Mouse (Mus musculus) spleen, postnatal 36 days (tissue): ENCODE measurements around the gene Mbnl2.
A peak's percentile ranks its signal among the peaks of the same experiment; 100 is the strongest.

Source experiments
- DNase-seq, 2 experiments: peaks; one replicate each; pipeline ENCODE4 v3.0.0; 2022; ENCODE audit warnings: low spot score in 2 of 2, mixed read lengths in 1 of 2

The Mbnl2 gene

DNA sequence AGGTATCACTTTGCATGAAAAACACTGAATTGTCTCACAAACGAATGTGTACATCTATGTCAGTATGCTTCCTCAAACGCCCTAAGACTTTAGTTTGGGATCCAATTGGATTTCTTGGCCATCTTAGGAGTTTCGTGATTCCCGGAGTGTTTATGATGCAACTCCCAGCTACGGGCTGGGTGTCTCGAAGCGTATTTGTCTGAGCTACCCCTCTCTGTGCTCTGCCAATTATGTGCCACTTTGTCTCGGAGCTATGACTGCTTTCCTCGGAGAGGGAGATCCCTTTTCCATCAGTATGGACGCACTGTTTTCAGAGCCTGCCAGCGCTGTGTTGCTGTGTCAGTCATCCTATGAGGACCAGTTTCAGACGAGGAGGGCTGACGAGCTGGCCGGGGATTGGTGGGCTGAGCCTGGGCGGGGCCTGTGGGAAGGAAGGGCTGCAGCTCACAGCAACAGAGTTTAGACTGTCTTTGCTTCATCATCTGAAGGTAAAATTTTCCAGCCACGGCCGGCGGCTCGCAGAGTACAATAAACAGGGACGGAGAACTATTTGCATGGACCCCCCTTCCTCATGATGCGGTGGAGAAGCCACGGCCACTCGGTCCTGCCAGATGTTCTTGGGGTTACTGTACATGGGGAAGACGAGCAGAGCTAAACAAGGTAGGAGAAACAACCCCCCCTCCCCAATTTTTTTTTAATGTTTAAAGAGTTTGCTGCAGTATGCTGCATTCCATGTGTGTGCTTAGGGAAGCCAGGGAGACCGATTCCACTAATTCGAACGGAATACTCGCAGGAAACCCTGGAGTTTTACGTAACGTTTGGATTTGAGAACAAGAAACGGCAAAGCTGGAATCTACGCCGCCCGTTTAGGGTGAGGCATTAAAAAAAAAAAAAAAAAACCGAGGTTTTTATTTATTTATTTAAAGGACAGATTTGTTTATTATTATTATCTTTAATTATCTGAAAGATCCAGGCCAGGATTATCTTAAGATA is at the start of gene Mbnl2:
Mbnl2 (plus strand) TSS at position 424 of the 993 bp plus-strand sequence.
- peak; percentile 94 to 95 for DNase-seq

DNA sequence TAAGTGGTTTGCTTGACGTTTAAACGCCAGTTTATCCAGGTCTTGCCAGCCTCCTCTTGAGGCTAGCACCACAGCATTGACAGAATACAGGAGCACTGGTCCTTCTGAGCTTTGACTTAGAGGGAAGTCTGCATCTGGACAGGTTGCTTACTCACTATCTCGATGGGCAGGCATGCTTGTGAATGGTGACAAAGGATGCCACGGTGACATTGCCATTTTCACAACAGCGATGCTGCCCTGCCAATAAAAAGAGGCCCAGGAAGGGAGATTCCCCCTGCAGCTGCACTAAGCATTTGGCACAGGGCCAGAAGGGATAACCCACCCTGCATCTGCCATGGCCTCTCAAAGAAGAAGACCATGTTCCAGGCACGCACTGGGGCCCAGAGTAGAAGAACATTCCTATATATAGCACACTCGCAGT is 43.4 kb upstream of the Mbnl2 start:
- no peak for DNase-seq

DNA sequence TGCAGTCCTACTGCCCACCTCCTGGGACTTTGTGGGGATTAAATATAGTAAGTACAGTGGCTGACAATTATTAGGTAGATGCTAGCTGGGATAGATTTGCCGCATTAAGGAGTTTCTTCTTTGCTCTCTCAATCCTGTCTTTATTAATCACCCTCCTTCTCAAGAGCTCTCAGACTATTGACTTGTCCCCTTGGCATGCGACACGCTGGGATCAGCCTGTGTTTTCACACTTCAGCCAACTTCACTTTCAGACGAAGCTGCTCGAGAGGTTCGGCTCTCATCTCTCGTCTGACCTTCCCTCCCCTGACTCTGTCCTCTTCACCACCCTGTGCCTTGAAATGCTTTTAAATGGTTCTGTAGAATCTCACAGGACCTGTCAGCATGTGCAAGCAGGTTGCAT is 39.9 kb upstream of the Mbnl2 start:
- DNase-seq, result no peak

DNA sequence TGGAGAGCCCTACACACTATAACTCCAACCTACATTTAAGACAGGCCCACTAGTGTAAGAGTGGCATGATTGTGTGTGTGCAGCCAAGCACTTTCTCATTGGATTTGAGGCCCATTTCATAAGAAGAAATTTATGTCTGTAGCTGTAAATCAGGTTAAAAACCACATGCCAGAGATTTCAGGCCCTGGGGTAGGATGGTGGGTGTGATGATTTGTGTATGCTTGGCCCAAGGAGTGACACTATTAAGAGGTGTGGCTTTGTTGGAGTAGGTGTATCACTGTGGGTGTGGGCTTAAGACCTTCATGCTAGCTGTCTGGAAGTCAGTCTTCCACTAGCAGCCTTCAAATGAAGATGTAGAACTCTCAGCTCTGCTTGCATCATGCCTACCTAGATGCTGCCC is 37.0 kb upstream of the Mbnl2 start:
- DNase-seq, result no peak

DNA sequence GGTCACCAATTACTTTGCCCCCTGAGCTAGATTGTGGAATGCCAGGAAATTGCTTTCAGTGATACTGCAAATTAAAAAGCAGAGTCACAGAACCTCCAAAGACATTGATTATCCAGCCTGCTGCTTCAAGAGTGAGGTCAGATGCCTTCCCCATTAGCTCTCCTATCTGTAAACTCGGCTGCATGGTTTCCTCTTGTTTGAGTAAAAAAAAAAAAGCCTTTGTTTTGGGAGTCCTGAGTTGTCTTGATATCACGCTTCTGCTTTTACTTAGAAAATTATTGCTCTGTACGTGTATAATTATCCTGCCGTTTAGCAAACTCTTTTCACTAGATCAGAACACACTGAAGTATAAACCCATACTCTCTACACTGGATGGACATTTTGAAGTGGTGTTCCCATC is 35.3 kb upstream of the Mbnl2 start:
- no peak for DNase-seq

DNA sequence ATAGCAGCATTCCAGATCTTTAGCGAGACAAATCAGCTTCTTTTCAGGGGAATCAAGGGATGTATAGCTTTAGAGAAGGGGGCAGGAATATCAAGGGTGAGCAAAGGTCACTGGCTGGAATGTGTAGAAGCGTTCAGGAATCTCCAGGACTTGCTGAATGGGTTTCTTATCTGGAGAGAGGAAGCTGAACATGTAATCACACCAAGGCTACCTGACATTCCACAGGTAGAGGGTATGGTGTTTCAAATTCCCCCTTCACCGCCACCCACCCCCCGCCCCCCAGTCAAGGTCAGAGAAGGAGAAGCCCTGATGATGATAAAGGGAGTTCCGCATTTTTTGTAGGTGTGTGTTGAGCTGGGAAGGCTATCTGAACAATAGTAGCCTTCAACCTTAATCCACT is 32.8 kb upstream of the Mbnl2 start:
- no peak for DNase-seq

DNA sequence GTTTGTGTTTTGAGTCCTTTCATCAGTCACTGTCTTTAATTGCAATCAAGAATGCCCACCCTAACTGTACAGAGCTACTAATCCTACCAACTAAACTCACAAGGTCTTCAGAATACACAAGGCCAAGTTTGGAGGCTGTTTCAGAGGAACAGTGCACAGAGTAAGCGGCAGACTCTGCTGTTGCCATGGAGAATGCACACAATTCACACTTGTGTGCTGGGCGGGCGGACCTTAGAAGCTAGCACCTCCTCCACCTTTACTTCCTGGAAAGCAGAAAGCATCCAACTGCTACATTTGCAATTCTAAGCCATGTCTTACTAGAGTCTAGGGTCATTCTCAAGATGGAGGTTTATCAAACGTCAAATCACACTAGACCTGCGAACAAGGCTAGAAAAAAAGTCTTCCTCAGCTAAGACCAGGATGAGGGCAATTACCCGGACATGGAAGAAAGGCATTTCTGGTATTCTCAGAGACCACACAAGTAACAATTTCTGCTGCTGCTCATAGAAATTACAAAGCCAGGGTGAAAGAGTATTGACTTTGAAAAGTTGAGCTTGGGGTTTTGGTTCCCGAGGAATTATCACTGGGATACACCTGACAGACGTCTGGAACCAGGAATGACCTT is 30.3 kb upstream of the Mbnl2 start:
- DNase-seq, result no peak

DNA sequence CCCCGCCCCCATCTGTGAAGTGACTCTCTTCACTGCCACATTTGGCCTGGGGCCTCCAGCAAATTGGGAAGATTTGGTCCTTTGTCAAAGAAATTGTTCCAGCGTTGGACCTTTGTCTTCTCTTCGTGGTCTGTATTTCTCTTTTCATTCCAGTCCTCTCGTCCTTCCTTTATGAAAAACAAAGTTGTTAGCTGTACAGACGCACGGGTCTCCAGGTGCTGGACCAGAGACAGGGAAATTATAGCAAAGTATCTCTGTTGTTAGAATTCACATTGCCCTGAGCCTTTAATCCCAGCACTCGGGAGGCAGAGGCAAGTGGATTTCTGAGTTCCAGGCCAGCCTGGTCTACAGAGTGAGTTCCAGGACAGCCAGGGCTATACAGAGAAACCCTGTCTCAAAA is 22.1 kb upstream of the Mbnl2 start:
- no peak for DNase-seq

DNA sequence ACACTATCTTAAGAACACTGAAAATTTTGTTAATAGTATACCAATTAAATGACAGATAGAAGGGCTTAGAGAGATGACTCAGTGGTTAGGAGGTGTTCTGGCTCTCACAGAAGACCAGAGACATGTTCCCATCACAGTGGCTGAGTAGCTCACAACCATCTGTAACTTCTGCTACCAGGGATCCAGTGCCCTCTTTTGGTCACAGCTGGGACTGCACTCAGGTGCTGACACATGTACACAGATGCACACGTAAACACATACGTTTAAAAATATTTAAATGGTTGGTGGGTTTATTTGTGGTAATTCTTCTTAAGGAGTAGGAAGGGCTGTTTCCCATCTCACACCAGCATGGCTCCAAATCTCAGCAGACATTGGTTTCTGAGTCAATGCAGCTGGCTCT is 19.3 kb upstream of the Mbnl2 start:
- no peak for DNase-seq

DNA sequence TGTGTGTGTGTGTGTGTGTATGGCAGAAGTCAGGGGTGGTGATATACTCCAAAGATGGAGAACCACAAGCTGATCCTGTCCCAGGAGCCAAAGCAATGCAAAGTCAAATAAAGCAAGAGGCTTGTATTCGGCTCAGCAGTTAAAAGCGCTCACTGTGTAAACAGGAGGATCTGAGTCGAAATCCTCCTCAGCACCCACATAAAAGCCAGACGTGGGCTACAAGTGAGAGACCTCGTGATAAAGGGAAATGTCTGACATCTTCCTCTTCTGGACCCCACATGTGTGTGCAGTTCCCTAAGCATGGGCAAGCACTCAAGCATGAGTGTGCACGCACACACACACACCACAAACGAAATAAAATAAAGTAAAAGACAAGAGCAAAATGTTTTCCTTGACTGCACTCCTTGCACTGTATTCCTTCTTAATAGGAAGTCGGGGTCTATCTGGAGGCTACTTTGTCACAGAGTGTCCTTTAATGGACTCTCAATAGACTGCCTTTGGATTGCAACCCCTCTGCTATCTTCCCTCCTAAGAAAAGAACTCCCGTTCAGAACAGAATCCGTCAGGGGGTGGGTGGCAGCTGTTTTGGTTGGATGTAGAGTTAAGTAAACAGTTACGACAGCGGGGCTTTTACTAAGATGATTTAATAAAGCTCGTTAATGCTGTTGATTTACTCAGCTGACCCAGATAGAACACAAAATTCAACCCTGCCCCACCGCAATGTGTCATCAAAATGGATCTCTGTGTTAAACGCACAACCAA is 18.7 kb upstream of the Mbnl2 start:
- no peak for DNase-seq

DNA sequence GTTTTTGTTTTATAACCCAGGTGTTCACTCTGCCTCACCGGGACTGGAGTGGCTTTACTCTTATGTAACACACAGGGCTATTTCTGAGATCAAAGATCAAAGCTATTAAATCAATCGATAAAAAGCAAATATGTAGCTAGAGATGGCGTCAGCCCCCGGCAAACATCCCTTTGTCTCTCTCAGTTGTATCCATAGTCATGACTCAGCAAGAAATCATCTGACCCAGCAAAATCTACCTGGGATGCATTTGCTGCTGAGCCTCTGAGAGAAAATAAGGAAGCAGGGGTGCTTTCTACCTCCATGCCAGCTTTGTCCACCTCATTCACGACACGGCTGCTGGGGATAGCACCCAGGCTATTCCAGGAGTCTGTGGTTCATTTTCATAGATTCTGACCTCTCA is 18.0 kb upstream of the Mbnl2 start:
- no peak for DNase-seq

DNA sequence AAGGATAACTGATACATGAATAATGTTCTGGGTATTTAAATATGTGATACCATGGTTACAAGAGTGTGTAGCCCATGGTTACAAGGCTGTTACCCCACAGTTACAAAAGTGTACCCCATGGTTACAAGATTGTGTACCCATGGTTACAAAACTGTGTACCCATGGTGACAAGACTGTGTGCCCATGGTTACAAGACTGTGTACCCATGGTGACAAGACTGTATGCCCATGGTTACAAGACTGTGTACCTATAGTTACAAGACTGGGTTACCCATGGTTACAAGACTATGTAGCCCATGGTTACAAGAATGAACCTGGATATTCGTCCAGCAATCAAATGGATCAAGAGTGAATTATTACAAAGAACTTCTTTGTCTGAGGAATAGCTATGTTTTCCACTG is 16.0 kb upstream of the Mbnl2 start:
- DNase-seq, result no peak

DNA sequence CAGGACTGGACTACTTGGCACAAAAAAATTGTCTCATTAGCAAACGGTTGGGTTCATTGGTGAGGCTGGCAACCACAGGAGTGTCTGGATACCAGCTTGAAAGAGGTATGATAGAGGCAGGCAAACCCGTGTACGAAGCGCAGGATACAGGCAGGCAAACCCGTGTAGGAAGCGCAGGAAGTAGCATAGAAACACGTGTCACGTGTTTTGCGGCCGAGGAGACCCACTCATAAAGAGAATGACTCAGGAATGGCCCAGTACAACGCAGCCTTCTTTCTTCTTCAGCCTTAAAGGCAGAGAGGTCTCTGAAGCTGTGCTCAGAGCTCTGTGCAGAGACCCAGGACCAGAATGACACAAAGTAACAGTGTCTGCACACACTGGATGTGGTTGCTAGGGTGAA is 13.9 kb upstream of the Mbnl2 start:
- DNase-seq, result no peak

DNA sequence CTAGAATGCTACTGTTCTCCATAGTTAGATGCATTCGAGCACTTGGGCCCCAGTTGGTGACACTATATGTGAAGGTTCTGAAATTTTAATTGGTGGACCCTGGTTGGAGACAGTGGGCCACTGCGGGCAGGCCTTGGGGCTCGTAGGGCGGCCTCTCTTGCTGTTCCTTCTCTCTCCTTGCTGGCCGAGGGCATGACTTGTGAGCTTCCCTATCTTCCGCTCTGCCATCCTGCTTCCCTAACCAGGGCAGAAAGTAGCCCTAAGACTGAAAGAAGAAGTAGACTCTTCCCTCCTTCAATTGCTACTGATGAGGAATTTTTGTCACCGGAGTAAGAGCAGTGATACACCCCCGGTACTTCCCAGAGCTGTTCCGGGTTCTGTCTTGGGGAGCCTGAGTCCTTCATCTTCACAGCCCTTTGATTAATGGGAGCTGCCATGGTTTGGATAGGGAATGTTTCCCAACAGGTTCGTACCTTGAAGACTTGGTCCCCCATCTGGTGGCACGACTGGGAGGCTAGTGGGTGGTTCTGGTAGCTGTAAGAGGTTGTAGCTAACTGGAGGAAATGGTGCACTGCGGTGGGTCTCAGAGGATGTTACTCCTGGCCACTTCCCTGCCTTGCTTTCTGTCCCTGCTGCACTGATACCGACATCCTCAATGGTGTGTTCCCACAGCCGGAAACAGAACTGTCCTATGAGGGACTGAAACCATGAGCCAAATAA is 12.6 kb upstream of the Mbnl2 start:
- DNase-seq, result no peak

DNA sequence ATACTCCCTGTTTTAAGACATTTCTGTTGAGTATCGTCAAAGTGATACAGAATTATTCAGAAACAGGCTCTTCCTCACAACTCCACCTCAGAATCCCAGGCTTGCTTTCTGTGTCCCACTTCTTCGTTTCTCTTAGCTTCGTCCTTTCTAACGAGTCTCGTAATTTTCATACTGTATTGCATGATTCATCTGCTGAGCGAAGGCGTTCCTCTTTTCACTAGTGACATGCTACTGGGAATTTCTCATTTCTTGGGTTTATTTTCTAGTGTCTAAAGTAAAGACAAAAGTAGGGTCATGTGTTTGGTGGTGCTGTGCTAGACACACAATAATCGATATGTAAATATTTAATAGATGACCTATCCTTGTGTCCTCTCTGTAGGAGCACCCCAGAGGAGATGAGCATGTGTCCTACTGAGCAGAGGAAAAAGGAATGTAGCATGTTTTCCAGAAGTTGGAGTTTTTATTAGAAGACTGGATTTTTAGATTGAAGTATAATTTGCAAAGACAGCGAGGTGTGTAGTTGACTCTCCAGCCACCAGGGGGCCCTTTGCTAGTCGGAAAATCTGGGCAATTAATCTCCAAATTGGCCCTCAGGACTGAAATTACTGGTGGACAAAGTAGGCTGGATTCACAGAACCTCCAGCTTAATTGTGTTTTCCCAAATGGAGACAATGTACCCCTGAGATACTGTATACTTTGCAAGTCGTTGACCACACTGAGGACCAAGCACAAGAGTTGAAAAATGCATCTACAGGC is 11.9 kb upstream of the Mbnl2 start:
- DNase-seq, result peak in 1 of 2 experiments; percentile 35

DNA sequence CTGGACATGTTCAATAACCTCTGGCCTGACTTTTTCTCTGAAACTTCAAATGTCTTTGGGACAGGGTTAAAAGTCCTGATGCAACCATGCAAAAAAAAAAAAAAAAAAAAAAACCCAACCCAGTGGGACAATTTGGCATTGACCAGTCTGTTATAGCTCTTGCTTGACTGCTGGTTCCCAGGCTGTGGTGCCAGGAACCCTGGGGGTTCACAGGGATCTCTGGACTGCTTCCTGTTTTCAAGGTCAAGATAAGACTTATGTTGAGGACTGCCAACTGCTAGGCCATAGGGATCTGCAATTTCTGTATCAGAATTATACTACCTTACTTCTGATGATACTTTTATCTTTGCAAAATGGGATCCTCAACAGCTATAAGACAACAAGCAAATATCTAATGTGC is 9.6 kb upstream of the Mbnl2 start:
- no peak for DNase-seq

DNA sequence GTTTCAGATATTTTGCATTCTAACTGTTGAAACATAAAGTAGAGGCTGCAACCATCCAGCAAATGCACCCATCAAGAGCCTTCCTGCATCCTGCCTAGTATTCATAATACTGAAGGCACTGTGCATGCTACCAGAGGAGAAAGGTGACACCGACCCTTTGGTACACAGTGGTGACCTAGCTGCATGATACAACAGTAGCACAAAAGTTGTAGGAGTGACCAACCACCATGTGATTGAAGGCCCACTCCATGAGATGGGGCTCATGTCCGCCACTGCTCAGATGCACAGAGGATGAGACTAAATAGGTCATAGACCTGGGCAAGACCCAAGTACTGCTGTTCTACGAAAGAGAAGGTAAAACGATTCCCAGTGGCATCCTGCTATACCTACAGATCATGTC is 8.3 kb upstream of the Mbnl2 start:
- DNase-seq, result no peak

DNA sequence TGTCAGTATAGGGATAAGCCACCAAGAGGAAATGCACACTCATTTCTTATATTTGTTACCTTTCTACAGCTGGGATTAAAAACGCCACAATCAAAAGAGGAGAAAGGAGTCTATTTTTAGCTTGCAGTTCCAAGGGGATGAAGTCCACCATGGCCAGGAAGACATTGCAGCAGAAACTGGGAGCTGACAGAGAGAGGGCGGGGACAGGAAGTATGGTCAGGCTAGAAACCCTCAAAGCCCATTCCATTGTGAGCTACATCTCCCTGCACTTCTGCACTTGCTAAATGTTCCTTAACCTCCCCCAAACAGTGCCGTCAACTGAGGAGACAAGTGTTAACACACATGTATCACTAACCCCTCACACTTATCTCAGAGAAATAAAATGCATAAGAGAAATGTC is 5.4 kb upstream of the Mbnl2 start:
- no peak for DNase-seq

DNA sequence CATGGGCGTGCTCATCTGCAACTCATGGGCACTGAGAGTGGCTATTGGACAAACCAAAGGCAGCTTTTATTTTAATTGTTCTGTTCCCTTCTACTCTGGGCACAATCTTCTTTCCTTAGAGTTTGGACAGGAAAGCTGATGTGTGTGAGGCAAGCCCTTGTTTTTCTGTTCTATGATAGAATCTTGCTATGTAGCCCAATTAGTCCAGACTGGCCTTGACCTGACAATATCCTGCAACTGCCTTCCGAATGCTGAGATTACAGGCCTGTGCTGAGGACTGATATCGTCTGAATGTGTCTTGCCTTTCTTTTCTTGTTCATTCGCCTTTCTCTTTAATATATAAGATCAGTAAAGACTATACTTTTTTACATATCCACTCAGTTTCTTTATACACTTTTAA is 4.8 kb upstream of the Mbnl2 start:
- DNase-seq, result no peak

DNA sequence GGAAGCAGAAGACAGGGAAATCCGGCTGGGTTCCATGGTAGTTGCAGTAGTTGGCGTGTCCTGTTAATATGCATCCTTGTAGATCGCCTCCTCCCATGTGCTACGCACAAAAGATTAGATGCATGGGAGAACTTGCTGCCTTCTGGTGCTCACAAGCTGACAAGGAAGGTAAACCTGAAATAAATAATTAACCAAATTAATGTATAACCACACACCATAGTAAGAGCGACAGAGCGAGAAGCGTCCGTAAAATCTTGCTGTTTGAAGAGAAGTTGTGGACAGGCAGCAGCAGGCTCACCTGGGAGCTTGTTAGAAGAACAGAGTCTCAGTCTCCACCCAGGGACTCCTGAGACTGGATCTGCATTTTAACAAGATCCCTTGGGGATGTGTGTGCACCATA is 4.4 kb upstream of the Mbnl2 start:
- no peak for DNase-seq

DNA sequence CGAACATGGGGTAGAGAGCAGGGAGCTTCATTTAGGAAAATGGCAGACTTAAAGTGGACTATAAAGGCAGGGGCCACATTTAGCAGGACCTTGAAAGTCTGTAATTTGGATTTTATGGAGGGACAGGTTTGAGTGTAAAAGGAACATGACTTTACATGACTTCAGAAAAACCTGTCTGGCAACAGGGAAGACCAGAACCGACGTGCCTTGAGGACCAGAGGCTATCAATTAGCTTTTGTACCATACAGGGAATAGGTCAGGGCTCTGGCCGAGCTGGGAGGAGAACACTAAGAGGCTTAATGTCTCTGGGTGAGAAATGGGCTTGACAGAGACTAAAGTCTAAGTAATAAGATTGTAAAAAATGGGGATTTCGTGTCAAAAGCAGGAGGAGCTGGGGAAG is 1.7 kb upstream of the Mbnl2 start:
- DNase-seq, result no peak
